Mouse (Mus musculus): Measurements from ENCODE around the gene Cep97. TPM values are rescaled to one million over a fixed set of nuclear protein-coding genes. Genes with fewer than 3 reads are reported as not detected.
"Not testable (repeated sequence)": the region's sequence is repeated elsewhere in the genome, so short reads cannot be mapped to it uniquely, and the experiment has no call there.

Gene Cep97
- polyA plus RNA-seq, 1 experiment: 0.49 TPM

- Histone ChIP-seq H3K4me3 (replicated peaks) (peak overlapping the region; percentile 84), H3K36me3 (replicated peaks; ENCODE audit: low read length) (no peaks in the 10 kb centered on the region), H3K9me3 (no peaks in the 10 kb centered on the region), H3K27me3 (replicated peaks) (no peaks in the 10 kb centered on the region), H3K4me1 (peaks cover 35% of the 10 kb centered on the region)
- TF ChIP-seq GATA1 (IDR thresholded peaks at IDR 0.05; ENCODE audit: borderline replicate concordance, low read length): no peak
- no peak for TF ChIP-seq FLI1 (IDR thresholded peaks at IDR 0.05; ENCODE audit: low read length)
Observed at GRCm38 (mm10) chr16:55948963-55949362, 14.3 kb upstream of the Cep97 start.

- H3K36me3 ChIP-seq (replicated peaks; ENCODE audit: low read length); H3K27me3 ChIP-seq (replicated peaks); H3K4me3 ChIP-seq (replicated peaks): not testable (repeated sequence)
Observed at GRCm38 (mm10) chr16:55947876-55948410, 13.3 kb upstream of the Cep97 start.

DNA sequence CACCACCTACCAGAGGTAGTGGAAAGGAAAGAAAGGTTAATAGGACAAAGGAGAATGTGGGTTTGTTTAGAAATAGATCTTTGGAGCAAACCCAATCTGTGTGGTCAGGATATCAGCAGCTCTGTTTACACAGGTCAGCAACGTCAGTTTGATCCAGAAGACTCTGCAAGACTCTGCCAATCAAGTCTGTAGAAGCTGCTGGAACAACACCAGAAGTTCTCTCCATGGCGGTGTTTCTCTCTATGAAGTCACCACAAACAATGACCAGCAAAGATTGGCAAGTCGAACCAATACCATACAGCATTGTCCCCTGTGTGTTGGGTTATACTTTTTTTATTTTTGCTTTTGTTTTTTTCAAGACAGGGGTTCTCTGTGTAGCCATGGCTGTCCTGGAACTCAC lies 12.6 kb upstream of the Cep97 start:
- H3K9me3 ChIP-seq: no peaks in the 10 kb centered on the region
- H3K4me3 ChIP-seq (replicated peaks): no peak overlapping the region
- no peak for TF ChIP-seq GATA1 (IDR thresholded peaks at IDR 0.05; ENCODE audit: borderline replicate concordance, low read length)
- TF ChIP-seq FLI1 (IDR thresholded peaks at IDR 0.05; ENCODE audit: low read length): no peak
- no peaks in the 10 kb centered on the region for H3K27me3 ChIP-seq (replicated peaks)
- peaks cover 33% of the 10 kb centered on the region for H3K4me1 ChIP-seq
- H3K36me3 ChIP-seq (replicated peaks; ENCODE audit: low read length): no peaks in the 10 kb centered on the region

More at GRCm38 (mm10) chr16:55947876-55948410, 13.3 kb upstream of the Cep97 start:
- H3K9me3 ChIP-seq: not testable (repeated sequence)
- peaks cover 35% of the 10 kb centered on the region for H3K4me1 ChIP-seq

DNA sequence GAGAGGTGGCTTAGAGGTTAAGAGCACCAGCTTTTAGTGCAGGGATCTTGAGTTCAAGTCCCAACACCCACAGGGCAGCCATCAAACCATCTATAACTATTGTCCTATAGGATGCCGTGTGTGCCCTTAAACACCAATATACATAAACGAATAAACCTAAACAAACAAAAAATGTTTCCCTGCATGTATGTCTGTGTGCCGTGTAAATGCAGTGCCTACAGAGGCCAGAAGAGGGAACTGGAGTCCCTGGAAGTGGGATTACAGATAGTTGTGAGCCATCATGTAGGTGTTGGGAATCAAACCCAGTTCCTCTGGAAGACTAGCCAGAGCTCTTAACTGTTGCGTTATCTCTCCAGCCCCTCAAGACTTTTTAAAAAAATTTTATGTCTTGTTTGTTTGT lies 6.1 kb upstream of the Cep97 start:
- Histone ChIP-seq H3K27me3 (replicated peaks) (no peaks in the 10 kb centered on the region), H3K4me3 (replicated peaks) (no peak overlapping the region), H3K36me3 (replicated peaks; ENCODE audit: low read length) (no peaks in the 10 kb centered on the region)

DNA sequence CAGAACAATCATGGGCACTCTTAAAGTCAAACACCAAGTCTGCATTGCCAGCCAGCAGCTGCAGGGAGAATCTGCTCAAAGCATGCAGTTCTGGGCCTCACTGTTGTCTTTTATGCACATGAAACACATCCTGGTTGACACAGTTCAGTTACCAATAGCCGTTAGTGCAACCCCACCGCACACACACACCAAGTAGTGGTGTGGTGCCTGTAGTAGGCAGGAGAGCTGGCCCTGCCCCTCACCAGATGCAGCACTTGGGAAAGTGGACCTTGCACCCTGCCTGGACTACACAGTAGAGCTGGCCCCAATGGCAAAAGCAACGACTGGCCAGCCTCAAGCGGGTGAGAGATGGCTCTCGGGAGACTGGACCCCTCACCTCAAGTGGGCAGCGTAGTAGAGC lies 5.0 kb upstream of the Cep97 start:
- Histone ChIP-seq H3K4me3 (replicated peaks) (peak overlapping the region; percentile 42), H3K4me1 (peaks cover 31% of the 10 kb centered on the region), H3K27me3 (replicated peaks) (no peaks in the 10 kb centered on the region), H3K36me3 (replicated peaks; ENCODE audit: low read length) (no peaks in the 10 kb centered on the region), H3K9me3 (no peaks in the 10 kb centered on the region)
- TF ChIP-seq FLI1 (IDR thresholded peaks at IDR 0.05; ENCODE audit: low read length) (no peak), GATA1 (IDR thresholded peaks at IDR 0.05; ENCODE audit: borderline replicate concordance, low read length) (no peak)

More for the DNA sequence above, 6.1 kb upstream of the Cep97 start:
- no peak for TF ChIP-seq GATA1 (IDR thresholded peaks at IDR 0.05; ENCODE audit: borderline replicate concordance, low read length)
- no peak for TF ChIP-seq FLI1 (IDR thresholded peaks at IDR 0.05; ENCODE audit: low read length)
- Histone ChIP-seq H3K4me1 (peaks cover 28% of the 10 kb centered on the region), H3K9me3 (no peaks in the 10 kb centered on the region)

- no peak for TF ChIP-seq FLI1 (IDR thresholded peaks at IDR 0.05; ENCODE audit: low read length)
- TF ChIP-seq GATA1 (IDR thresholded peaks at IDR 0.05; ENCODE audit: borderline replicate concordance, low read length): no peak
- no peak overlapping the region for H3K4me3 ChIP-seq (replicated peaks)
- no peaks in the 10 kb centered on the region for H3K27me3 ChIP-seq (replicated peaks)
- no peaks in the 10 kb centered on the region for H3K9me3 ChIP-seq
- peaks cover 31% of the 10 kb centered on the region for H3K4me1 ChIP-seq
- H3K36me3 ChIP-seq (replicated peaks; ENCODE audit: low read length): no peaks in the 10 kb centered on the region
Observed at GRCm38 (mm10) chr16:55938761-55939160, 4.1 kb upstream of the Cep97 start.

GRCm38 (mm10) chr16:55933681-55934343 lies 843 bp downstream of the Cep97 start:
- Histone ChIP-seq H3K4me3 (replicated peaks) (peak overlapping the region; percentile 96), H3K27me3 (replicated peaks) (no peaks in the 10 kb centered on the region), H3K36me3 (replicated peaks; ENCODE audit: low read length) (peaks cover 10% of the 10 kb centered on the region), H3K9me3 (no peaks in the 10 kb centered on the region), H3K4me1 (peaks cover 21% of the 10 kb centered on the region)
- TF ChIP-seq GATA1 (IDR thresholded peaks at IDR 0.05; ENCODE audit: borderline replicate concordance, low read length): no peak
- TF ChIP-seq FLI1 (IDR thresholded peaks at IDR 0.05; ENCODE audit: low read length): no peak

- peaks cover 13% of the 10 kb centered on the region for H3K4me1 ChIP-seq
- peaks cover 43% of the 10 kb centered on the region for H3K36me3 ChIP-seq (replicated peaks; ENCODE audit: low read length)
- no peak for TF ChIP-seq FLI1 (IDR thresholded peaks at IDR 0.05; ENCODE audit: low read length)
- TF ChIP-seq GATA1 (IDR thresholded peaks at IDR 0.05; ENCODE audit: borderline replicate concordance, low read length): no peak
- H3K9me3 ChIP-seq: no peaks in the 10 kb centered on the region
- no peak overlapping the region for H3K4me3 ChIP-seq (replicated peaks)
- H3K27me3 ChIP-seq (replicated peaks): no peaks in the 10 kb centered on the region
Observed at GRCm38 (mm10) chr16:55924010-55924409, 10.6 kb downstream of the Cep97 start.

DNA sequence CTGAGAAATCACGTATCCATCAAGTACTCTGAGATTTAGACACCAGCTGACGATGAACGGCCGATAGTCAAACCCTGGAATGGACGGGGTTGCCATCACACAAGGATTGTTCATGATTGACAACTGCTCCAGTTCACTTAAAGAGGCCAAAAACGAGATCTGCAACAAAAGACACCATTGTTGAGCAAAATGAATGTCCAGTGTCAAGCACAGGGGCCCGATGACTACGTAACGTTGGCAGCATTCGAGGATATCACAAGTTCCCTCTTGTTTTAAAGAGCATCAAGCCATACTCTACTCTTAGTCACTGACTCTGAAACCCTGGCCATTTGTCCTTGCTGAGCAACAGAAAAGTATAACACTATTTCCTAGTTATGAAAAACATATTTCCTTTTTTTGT lies 12.6 kb downstream of the Cep97 start:
- Histone ChIP-seq H3K9me3 (no peaks in the 10 kb centered on the region), H3K27me3 (replicated peaks) (no peaks in the 10 kb centered on the region), H3K36me3 (replicated peaks; ENCODE audit: low read length) (peaks cover 49% of the 10 kb centered on the region), H3K4me1 (peaks cover 6% of the 10 kb centered on the region), H3K4me3 (replicated peaks) (no peak overlapping the region)
- TF ChIP-seq GATA1 (IDR thresholded peaks at IDR 0.05; ENCODE audit: borderline replicate concordance, low read length) (no peak), FLI1 (IDR thresholded peaks at IDR 0.05; ENCODE audit: low read length) (no peak)

DNA sequence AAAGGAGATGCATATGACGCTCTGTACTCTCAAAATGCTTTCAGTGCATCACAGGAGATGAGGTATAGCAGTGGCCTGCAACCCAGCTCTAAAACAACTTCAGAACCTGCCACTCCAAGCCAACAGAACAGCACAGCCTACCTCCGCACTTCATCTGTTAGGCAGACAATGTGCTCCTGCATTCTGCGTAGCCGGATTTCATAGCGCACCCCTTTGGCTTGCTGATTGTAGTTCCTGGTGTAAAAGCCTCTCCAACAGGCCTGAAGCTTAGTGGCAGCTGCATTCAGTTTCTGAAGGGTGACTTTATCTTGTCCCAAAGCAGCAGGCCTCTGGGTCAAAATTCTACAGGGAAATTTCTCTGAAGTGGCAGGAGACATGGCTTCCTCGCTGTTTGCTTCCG lies 19.9 kb downstream of the Cep97 start:
- H3K36me3 ChIP-seq (replicated peaks; ENCODE audit: low read length): peaks cover 66% of the 10 kb centered on the region
- no peaks in the 10 kb centered on the region for H3K27me3 ChIP-seq (replicated peaks)

More for the DNA sequence above, 19.9 kb downstream of the Cep97 start:
- Histone ChIP-seq H3K4me1 (peaks cover 4% of the 10 kb centered on the region; the same call in 1 of the 2 replicates), H3K9me3 (no peaks in the 10 kb centered on the region), H3K4me3 (replicated peaks) (no peak overlapping the region)
- TF ChIP-seq FLI1 (IDR thresholded peaks at IDR 0.05; ENCODE audit: low read length): no peak
